In the genomic region with DNA sequence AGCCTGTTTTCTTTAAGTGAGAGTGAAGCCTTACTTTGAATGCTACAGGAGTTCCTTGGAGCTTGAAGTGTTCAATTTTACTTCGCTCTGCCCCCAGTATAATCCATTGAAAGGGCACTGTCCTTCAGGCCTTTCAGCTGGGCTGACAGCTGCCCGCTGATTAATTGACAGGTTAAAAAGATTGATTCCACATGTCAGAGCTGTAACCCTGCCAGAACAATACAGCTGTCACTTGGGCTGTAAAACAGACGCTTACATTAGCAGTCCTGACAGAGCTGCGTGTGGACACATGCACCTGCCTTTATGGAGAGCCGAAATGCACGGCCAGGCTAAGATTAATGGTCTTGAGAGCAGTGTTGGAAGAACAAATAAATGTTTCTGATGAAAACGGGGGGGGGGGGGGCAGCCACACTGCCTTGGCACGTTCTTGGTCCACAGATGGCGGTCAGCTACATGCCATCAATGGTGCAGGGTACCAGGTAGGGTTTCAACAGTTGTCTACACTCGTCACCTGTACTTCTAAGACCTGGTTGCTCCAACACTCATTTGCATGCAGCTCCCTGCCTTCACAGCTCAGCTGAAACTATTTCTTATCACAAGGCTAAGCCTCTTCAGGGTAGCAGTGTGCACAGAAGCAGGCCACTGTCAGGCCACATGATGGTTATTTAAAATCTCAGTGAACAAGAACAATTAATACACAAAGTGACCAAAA, we compare ENCODE assay signal across 10 mouse cellular contexts.
DNase-seq lines count a peak whose midpoint lies in the region; ATAC-seq lines count a peak whose summit lies in the region.
"Had no signal": no experiment of that assay in that cellular context is flagged by ENCODE, and none has a peak within 500 bp of the region (broad histone marks: within the 10 kb centered on the region; RNA-seq: fewer than 3 reads in every experiment).

No protein-coding gene starts in this region.

- H3K4me1 ChIP-seq in forebrain, embryonic 13.5 days: peaks cover 16% of the 10 kb centered on the region
- H3K4me1 ChIP-seq in intestine, embryonic 16.5 days (ENCODE audit: control insufficient read depth, insufficient read depth, low read length): no peaks in the 10 kb centered on the region
- peaks cover 16% of the 10 kb centered on the region for H3K4me1 ChIP-seq in neural tube, embryonic 12.5 days
- H3K4me1 ChIP-seq: heart, embryonic 15.5 days; lung, embryonic 15.5 days had no signal

- ATAC-seq in forebrain, embryonic 13.5 days: peak; percentile 88
- peak; percentile 23; the same call in 1 of the 2 replicates for ATAC-seq in intestine, embryonic 16.5 days
- ATAC-seq in neural tube, embryonic 12.5 days (ENCODE audit: low FRiP score, low read depth): peak; percentile 95

- H3K4me3 ChIP-seq in forebrain, embryonic 13.5 days: no peak overlapping the region
- no peak overlapping the region for H3K4me3 ChIP-seq in intestine, embryonic 16.5 days (ENCODE audit: low read length)
- no peak overlapping the region for H3K4me3 ChIP-seq in neural tube, embryonic 12.5 days
- H3K4me3 ChIP-seq: heart, embryonic 15.5 days; lung, embryonic 15.5 days had no signal

- H3K27ac ChIP-seq in forebrain, embryonic 13.5 days: peak overlapping the region; percentile 44
- no peak overlapping the region for H3K27ac ChIP-seq in intestine, embryonic 16.5 days (ENCODE audit: low read length)
- no peak overlapping the region for H3K27ac ChIP-seq in neural tube, embryonic 12.5 days
- H3K27ac ChIP-seq: heart, embryonic 15.5 days; kidney, postnatal 0 days; lung, embryonic 15.5 days had no signal

- peak; percentile 60 for DNase-seq in embryo, embryonic 9.5 days (ENCODE audit: extremely low spot score)
- no peak for DNase-seq in adrenal gland, postnatal 14 days
- no peak for DNase-seq in frontal cortex, postnatal 25 days (ENCODE audit: low spot score in 2 of 2)
- no peak for DNase-seq in lung, postnatal 4 days

- H3K4me2 ChIP-seq in forebrain, embryonic 13.5 days: no peak overlapping the region; the same call in 1 of the 2 replicates
- H3K4me2 ChIP-seq in intestine, embryonic 16.5 days (ENCODE audit: low read depth, low read length): no peak overlapping the region
- peak overlapping the region; percentile 2; the same call in 1 of the 2 replicates for H3K4me2 ChIP-seq in neural tube, embryonic 12.5 days (replicated peaks)
- H3K4me2 ChIP-seq: heart, embryonic 15.5 days; lung, embryonic 15.5 days had no signal

- no peaks in the 10 kb centered on the region for H3K36me3 ChIP-seq in forebrain, embryonic 13.5 days (ENCODE audit: poor library complexity, severe bottlenecking)
- H3K36me3 ChIP-seq in intestine, embryonic 16.5 days (ENCODE audit: control insufficient read depth, insufficient read depth, low read length): no peaks in the 10 kb centered on the region
- no peaks in the 10 kb centered on the region for H3K36me3 ChIP-seq in neural tube, embryonic 12.5 days
- H3K36me3 ChIP-seq: heart, embryonic 15.5 days; lung, embryonic 15.5 days had no signal

- no peak overlapping the region for H3K9ac ChIP-seq in forebrain, embryonic 13.5 days
- no peak overlapping the region for H3K9ac ChIP-seq in intestine, embryonic 16.5 days (ENCODE audit: low read depth, low read length)
- H3K9ac ChIP-seq in neural tube, embryonic 12.5 days: no peak overlapping the region
- H3K9ac ChIP-seq: heart, embryonic 15.5 days; lung, embryonic 15.5 days had no signal

- no peaks in the 10 kb centered on the region; the same call in 1 of the 2 replicates for H3K9me3 ChIP-seq in forebrain, embryonic 13.5 days (replicated peaks)
- H3K9me3 ChIP-seq in intestine, embryonic 16.5 days (ENCODE audit: control insufficient read depth, low read length): no peaks in the 10 kb centered on the region
- no peaks in the 10 kb centered on the region for H3K9me3 ChIP-seq in neural tube, embryonic 12.5 days
- H3K9me3 ChIP-seq: heart, embryonic 15.5 days; lung, embryonic 15.5 days had no signal

- H3K27me3 ChIP-seq in forebrain, embryonic 13.5 days: no peaks in the 10 kb centered on the region
- 0 out of 2 replicates have a peak, but pooled peaks cover 4% of the 10 kb centered on the region for H3K27me3 ChIP-seq in intestine, embryonic 16.5 days (replicated peaks; ENCODE audit: control insufficient read depth, insufficient read depth, low read length)
- H3K27me3 ChIP-seq in neural tube, embryonic 12.5 days (replicated peaks): no peaks in the 10 kb centered on the region
- H3K27me3 ChIP-seq: heart, embryonic 15.5 days; lung, embryonic 15.5 days had no signal

- WGBS in forebrain, embryonic 13.5 days: 25% methylated on average over 10 of the region's 10 CpGs
- WGBS in intestine, embryonic 16.5 days: 31% methylated on average over 10 of the region's 10 CpGs
- 12% methylated on average over 10 of the region's 10 CpGs for WGBS in neural tube, embryonic 12.5 days

Comparison
In these comparisons a context has a peak if more than half of its experiments do, and no peak if none do; other contexts are left out.
1. ATAC-seq: peak in every context shown above with its lines; median percentile 95 in neural tube, embryonic 12.5 days; 88 in forebrain, embryonic 13.5 days; 23 in intestine, embryonic 16.5 days.